In the genomic region with DNA sequence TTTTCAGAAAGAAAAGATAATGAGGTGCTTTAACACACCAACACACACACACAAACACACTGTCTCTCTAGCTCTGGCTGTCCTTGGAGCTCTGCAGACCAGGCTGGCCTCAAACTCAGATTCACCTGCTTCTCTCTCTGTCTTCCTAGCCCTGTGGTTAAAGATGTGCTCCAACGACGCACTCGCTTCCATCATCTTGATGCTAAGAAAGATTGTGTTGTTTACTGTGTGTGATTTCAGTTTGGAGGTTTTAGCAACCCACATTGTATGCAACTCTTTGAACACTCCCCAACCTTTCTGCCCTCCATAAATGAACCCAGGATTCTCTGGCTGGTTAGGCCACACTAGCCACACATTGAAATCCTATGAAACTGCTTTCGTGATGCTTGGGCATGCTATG, we compare ENCODE assay signal across 9 mouse cellular contexts. TPM values are rescaled to one million over a fixed set of nuclear protein-coding genes. Genes with fewer than 3 reads are reported as not detected.
DNase-seq lines count a peak whose midpoint lies in the region; ATAC-seq and TF ChIP-seq lines count a peak whose summit lies in the region.
"Had no signal": no experiment of that assay in that cellular context is flagged by ENCODE, and none has a peak within 500 bp of the region (broad histone marks: within the 10 kb centered on the region; RNA-seq: fewer than 3 reads in every experiment).

No protein-coding gene starts in this region.

- H3K4me1 ChIP-seq in lung, embryonic 16.5 days (replicated peaks; ENCODE audit: control insufficient read depth, insufficient read depth, low read length), result peaks cover 29% of the 10 kb centered on the region
- H3K4me1 ChIP-seq in forebrain, embryonic 11.5 days (replicated peaks; ENCODE audit: control insufficient read depth, insufficient read depth, low read length), result peaks cover 2% of the 10 kb centered on the region; the same call in 1 of the 2 replicates
- H3K4me1 ChIP-seq in limb, embryonic 14.5 days (ENCODE audit: control insufficient read depth, insufficient read depth, low read length), result peaks cover 16% of the 10 kb centered on the region

- WGBS in lung, embryonic 16.5 days, result 76% methylated on average over 4 of the region's 4 CpGs
- WGBS in forebrain, embryonic 11.5 days, result 85% methylated on average over 4 of the region's 4 CpGs
- WGBS in limb, embryonic 14.5 days, result 81% methylated on average over 4 of the region's 4 CpGs

- no peak for TF ChIP-seq POLR2A in limb, embryonic 14.5 days (IDR thresholded peaks at IDR 0.05; ENCODE audit: borderline replicate concordance, extremely low read depth, insufficient read depth, insufficient read length)

- no peaks in the 10 kb centered on the region for H3K27me3 ChIP-seq in lung, embryonic 16.5 days (ENCODE audit: control insufficient read depth, insufficient read depth, low read depth, low read length)
- no peaks in the 10 kb centered on the region for H3K27me3 ChIP-seq in forebrain, embryonic 11.5 days (ENCODE audit: control insufficient read depth, insufficient read depth, low read length)
- no peaks in the 10 kb centered on the region for H3K27me3 ChIP-seq in limb, embryonic 14.5 days (ENCODE audit: control insufficient read depth, insufficient read depth, low read length)

- H3K36me3 ChIP-seq in lung, embryonic 16.5 days (ENCODE audit: control insufficient read depth, insufficient read depth, low read length), result peaks cover 2% of the 10 kb centered on the region; the same call in 1 of the 2 replicates
- H3K36me3 ChIP-seq in forebrain, embryonic 11.5 days (ENCODE audit: control insufficient read depth, insufficient read depth, low read length), result peaks cover under 1% of the 10 kb centered on the region; the same call in 1 of the 2 replicates
- H3K36me3 ChIP-seq in limb, embryonic 14.5 days (ENCODE audit: control insufficient read depth, insufficient read depth, low read length), result peaks cover 13% of the 10 kb centered on the region

- intact Hi-C loops in left cerebral cortex, postnatal 10 days (cut with DNase I), result loop anchor here (5.0 kb wide), 1 partner anchor 59 kb away; no protein-coding TSS in a partner anchor

- H3K4me2 ChIP-seq in lung, embryonic 16.5 days (ENCODE audit: low read depth, low read length), result peak overlapping the region; percentile 64
- peak overlapping the region; percentile 63; the same call in 1 of the 2 replicates for H3K4me2 ChIP-seq in forebrain, embryonic 11.5 days (ENCODE audit: low read depth, low read length, severe bottlenecking)
- H3K4me2 ChIP-seq in limb, embryonic 14.5 days (replicated peaks; ENCODE audit: low read depth, low read length, severe bottlenecking), result peak overlapping the region; percentile 82

- H3K4me3 ChIP-seq in lung, embryonic 16.5 days (ENCODE audit: low read length), result peak overlapping the region; percentile 33; the same call in 1 of the 2 replicates
- H3K4me3 ChIP-seq in forebrain, embryonic 11.5 days (ENCODE audit: low read depth, low read length), result peak overlapping the region; percentile 96
- H3K4me3 ChIP-seq in limb, embryonic 14.5 days (replicated peaks; ENCODE audit: low read length), result peak overlapping the region; percentile 96

- no peak for DNase-seq in lung, postnatal 14 days
- DNase-seq in forebrain, embryonic 11.5 days (ENCODE audit: low spot score), result no peak
- DNase-seq in limb, embryonic 14.5 days (ENCODE audit: low spot score), result no peak
- peak; percentile 48 for DNase-seq in thymus, postnatal 14 days
- DNase-seq in B cell, adult 2 months, result no peak
- DNase-seq in left cerebral cortex, postnatal 10 days (ENCODE audit: extremely low spot score in 1 of 2, low spot score in 2 of 2), result no peak
- DNase-seq: kidney, postnatal 10 days; right cerebral cortex, adult 18-20 months had no signal

- no peaks in the 10 kb centered on the region for H3K9me3 ChIP-seq in lung, embryonic 16.5 days (ENCODE audit: control insufficient read depth, low read length)
- H3K9me3 ChIP-seq in forebrain, embryonic 11.5 days (ENCODE audit: control insufficient read depth, low read length), result no peaks in the 10 kb centered on the region
- no peaks in the 10 kb centered on the region for H3K9me3 ChIP-seq in limb, embryonic 14.5 days (ENCODE audit: control insufficient read depth, low read length)

- peak overlapping the region; percentile 45; the same call in 1 of the 2 replicates for H3K27ac ChIP-seq in lung, embryonic 16.5 days (ENCODE audit: low read length)
- H3K27ac ChIP-seq in forebrain, embryonic 11.5 days (ENCODE audit: low read depth, low read length), result no peak overlapping the region
- no peak overlapping the region for H3K27ac ChIP-seq in limb, embryonic 14.5 days (replicated peaks; ENCODE audit: low read depth, low read length)

- peak overlapping the region; percentile 50; the same call in 1 of the 2 replicates for H3K9ac ChIP-seq in lung, embryonic 16.5 days (ENCODE audit: low read length)
- H3K9ac ChIP-seq in forebrain, embryonic 11.5 days (ENCODE audit: low read length), result peak overlapping the region; percentile 100; the same call in 1 of the 2 replicates
- H3K9ac ChIP-seq in limb, embryonic 14.5 days (ENCODE audit: low read depth, low read length, severe bottlenecking), result peak overlapping the region; percentile 21; the same call in 1 of the 2 replicates

- ATAC-seq in lung, embryonic 16.5 days (ENCODE audit: low read depth), result no peak
- no peak for ATAC-seq in forebrain, embryonic 11.5 days (replicated peaks; ENCODE audit: low FRiP score)
- ATAC-seq in limb, embryonic 14.5 days (ENCODE audit: low FRiP score, low read depth), result no peak

RNA-seq across cellular contexts. Expression of gene Agrp, which starts 1.3 kb away (rescaled TPM):
- 0.60 TPM in 1 of 2 replicates, not detected in the other for polyA plus RNA-seq in lung, embryonic 16.5 days (2015; fragmentation: Nextera tagmentation; extraction: Ambion mirVana)
- polyA plus RNA-seq in forebrain, embryonic 11.5 days (2014; fragmentation: Nextera tagmentation; extraction: Ambion mirVana), result 0.49 and 1.6 TPM in 2 replicates
- 1.0 and 1.7 TPM in 2 replicates for polyA plus RNA-seq in limb, embryonic 14.5 days (2012; rRNA removed)
- 2.5 and 2.6 TPM in 2 replicates for polyA plus RNA-seq in limb, embryonic 14.5 days (2014; fragmentation: Nextera tagmentation; extraction: Ambion mirVana)
- total RNA-seq in left cerebral cortex, postnatal 10 days (2021), result not detected

RNA-seq across cellular contexts. Expression of gene Ctcf, which starts 2.1 kb away (rescaled TPM):
- 112 and 116 TPM in 2 replicates for polyA plus RNA-seq in lung, embryonic 16.5 days (2015; fragmentation: Nextera tagmentation; extraction: Ambion mirVana)
- polyA plus RNA-seq in forebrain, embryonic 11.5 days (2014; fragmentation: Nextera tagmentation; extraction: Ambion mirVana), result 134 and 145 TPM in 2 replicates
- 39.1 and 48.1 TPM in 2 replicates for polyA plus RNA-seq in limb, embryonic 14.5 days (2012; rRNA removed)
- 97.8 and 107 TPM in 2 replicates for polyA plus RNA-seq in limb, embryonic 14.5 days (2014; fragmentation: Nextera tagmentation; extraction: Ambion mirVana)
- 10 to 100 TPM; 54.3 to 55.9 TPM for total RNA-seq in left cerebral cortex, postnatal 10 days (2021)

RNA-seq across cellular contexts. Expression of gene Ripor1, which starts 33.5 kb away (rescaled TPM):
- polyA plus RNA-seq in lung, embryonic 16.5 days (2015; fragmentation: Nextera tagmentation; extraction: Ambion mirVana), result 33.1 and 36.8 TPM in 2 replicates
- 18.2 and 18.9 TPM in 2 replicates for polyA plus RNA-seq in forebrain, embryonic 11.5 days (2014; fragmentation: Nextera tagmentation; extraction: Ambion mirVana)
- 25.0 and 34.3 TPM in 2 replicates for polyA plus RNA-seq in limb, embryonic 14.5 days (2012; rRNA removed)
- polyA plus RNA-seq in limb, embryonic 14.5 days (2014; fragmentation: Nextera tagmentation; extraction: Ambion mirVana), result 18.7 and 22.1 TPM in 2 replicates
- total RNA-seq in left cerebral cortex, postnatal 10 days (2021), result 10 to 100 TPM; 74.5 to 76.2 TPM

RNA-seq across cellular contexts. Expression of gene Carmil2, which starts 47.6 kb away (rescaled TPM):
- 0.58 and 0.79 TPM in 2 replicates for polyA plus RNA-seq in lung, embryonic 16.5 days (2015; fragmentation: Nextera tagmentation; extraction: Ambion mirVana)
- 1.8 and 2.0 TPM in 2 replicates for polyA plus RNA-seq in forebrain, embryonic 11.5 days (2014; fragmentation: Nextera tagmentation; extraction: Ambion mirVana)
- polyA plus RNA-seq in limb, embryonic 14.5 days (2012; rRNA removed), result 2.1 and 2.3 TPM in 2 replicates
- polyA plus RNA-seq in limb, embryonic 14.5 days (2014; fragmentation: Nextera tagmentation; extraction: Ambion mirVana), result 0.63 and 0.66 TPM in 2 replicates
- 10 to 100 TPM; 43.6 to 46.6 TPM for total RNA-seq in left cerebral cortex, postnatal 10 days (2021)

Comparison
In these comparisons a context has a peak if more than half of its experiments do, and no peak if none do; other contexts are left out.
1. H3K4me3 ChIP-seq: peak in every context shown above with its lines; median percentile 96 in forebrain, embryonic 11.5 days; 96 in limb, embryonic 14.5 days; 33 in lung, embryonic 16.5 days.
2. H3K9ac ChIP-seq: peak in every context shown above with its lines; median percentile 100 in forebrain, embryonic 11.5 days; 50 in lung, embryonic 16.5 days; 21 in limb, embryonic 14.5 days.